In the genomic region with DNA sequence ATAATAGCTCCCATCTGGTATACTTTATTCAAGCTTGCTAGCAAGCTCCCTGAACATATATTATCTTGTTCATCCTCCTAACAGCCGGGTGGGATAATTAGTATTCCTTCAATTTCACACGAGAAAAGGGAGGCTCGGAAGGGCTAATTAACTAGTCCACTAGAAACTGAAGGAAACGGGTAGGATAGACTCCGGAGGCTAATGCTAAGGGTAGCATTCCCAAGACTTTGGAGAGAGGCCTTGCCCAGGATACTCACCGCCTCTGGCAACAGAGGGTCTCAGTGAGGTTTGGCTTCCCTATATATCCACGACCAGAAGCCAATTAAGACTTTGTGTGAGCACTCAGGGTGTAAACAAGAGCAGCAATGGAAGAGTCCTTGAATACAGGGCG, we compare ENCODE assay signal across 19 mouse cellular contexts. TPM values are rescaled to one million over a fixed set of nuclear protein-coding genes. Genes with fewer than 3 reads are reported as not detected.
A peak's percentile ranks its signal among the peaks of the same experiment; 100 is the strongest.
DNase-seq lines count a peak whose midpoint lies in the region; ATAC-seq and TF ChIP-seq lines count a peak whose summit lies in the region.
"Had no signal": no experiment of that assay in that cellular context is flagged by ENCODE, and none has a peak within 500 bp of the region (broad histone marks: within the 10 kb centered on the region; RNA-seq: fewer than 3 reads in every experiment).

No protein-coding gene starts in this region.

- no peak overlapping the region for H3K27ac ChIP-seq in heart, postnatal 0 days (ENCODE audit: low read depth)
- H3K27ac ChIP-seq in intestine, embryonic 15.5 days, result no peak overlapping the region

- WGBS in heart, postnatal 0 days, result 76% methylated on average over 8 of the region's 8 CpGs
- WGBS in intestine, embryonic 15.5 days, result 60% methylated on average over 8 of the region's 8 CpGs

- TF ChIP-seq CTCF in heart, postnatal 0 days (IDR thresholded peaks at IDR 0.05; ENCODE audit: low read depth), result no peak

- peaks cover 31% of the 10 kb centered on the region for H3K27me3 ChIP-seq in heart, postnatal 0 days (ENCODE audit: control insufficient read depth, insufficient read depth, low read length)
- peaks cover 34% of the 10 kb centered on the region for H3K27me3 ChIP-seq in intestine, embryonic 15.5 days (replicated peaks)

- DNase-seq in heart, postnatal 0 days (ENCODE audit: low spot score), result no peak
- DNase-seq in heart, adult 18-20 months, result no peak
- DNase-seq in retina, embryonic 14.5 days (ENCODE audit: low spot score), result peak; percentile 14
- DNase-seq in retina, postnatal 1 day, result no peak
- DNase-seq in frontal cortex, postnatal 10 days (ENCODE audit: low spot score in 2 of 2), result no peak
- DNase-seq in kidney, adult 18-20 months, result no peak
- DNase-seq: adrenal gland, postnatal 36 days; kidney, adult 11 months; liver, postnatal 0 days had no signal

- no peaks in the 10 kb centered on the region for H3K36me3 ChIP-seq in heart, postnatal 0 days (replicated peaks; ENCODE audit: control insufficient read depth, insufficient read depth, low read length)
- H3K36me3 ChIP-seq in intestine, embryonic 15.5 days, result no peaks in the 10 kb centered on the region
- H3K36me3 ChIP-seq: heart, embryonic 12.5 days had no signal

- no peak overlapping the region for H3K4me3 ChIP-seq in heart, postnatal 0 days (ENCODE audit: low read depth, low read length)
- H3K4me3 ChIP-seq in intestine, embryonic 15.5 days (replicated peaks), result no peak overlapping the region

- H3K4me1 ChIP-seq in heart, postnatal 0 days (ENCODE audit: control insufficient read depth, insufficient read depth), result peaks cover 13% of the 10 kb centered on the region
- peaks cover 22% of the 10 kb centered on the region for H3K4me1 ChIP-seq in intestine, embryonic 15.5 days (replicated peaks)

- H3K9ac ChIP-seq in heart, postnatal 0 days (replicated peaks; ENCODE audit: low read depth, low read length), result no peak overlapping the region
- H3K9ac ChIP-seq in intestine, embryonic 15.5 days, result no peak overlapping the region
- H3K9ac ChIP-seq: liver, postnatal 0 days had no signal

- TF ChIP-seq EP300 in heart, postnatal 0 days (IDR thresholded peaks at IDR 0.05; ENCODE audit: low read depth), result no peak

- ATAC-seq in heart, postnatal 0 days (ENCODE audit: insufficient read depth, low read depth), result no peak
- no peak for ATAC-seq in intestine, embryonic 15.5 days
- ATAC-seq in megakaryocyte-erythroid progenitor cell, adult 5-6 weeks (replicated peaks; ENCODE audit: low FRiP score, low TSS enrichment, poor library complexity, severe bottlenecking), result no peak
- ATAC-seq: liver, postnatal 0 days had no signal

- no peaks in the 10 kb centered on the region for H3K9me3 ChIP-seq in heart, postnatal 0 days (replicated peaks; ENCODE audit: control insufficient read depth, low read length)
- no peaks in the 10 kb centered on the region for H3K9me3 ChIP-seq in intestine, embryonic 15.5 days
- H3K9me3 ChIP-seq: heart, embryonic 12.5 days had no signal

- H3K4me2 ChIP-seq in heart, postnatal 0 days (ENCODE audit: low read depth, low read length), result 0 out of 2 replicates have a peak overlapping the region, but pooled peaks have one; percentile 95
- 0 out of 2 replicates have a peak overlapping the region, but pooled peaks have one; percentile 92 for H3K4me2 ChIP-seq in intestine, embryonic 15.5 days (replicated peaks)

RNA-seq across cellular contexts. Expression of gene Gm13889, which starts 0.8 kb away (rescaled TPM):
- 39.3 and 41.6 TPM in 2 replicates for total RNA-seq in heart, postnatal 0 days (2014; rRNA removed; ENCODE audit: low replicate concordance)
- 9.0 and 10.8 TPM in 2 replicates for polyA plus RNA-seq in heart, postnatal 0 days (2015; fragmentation: Nextera tagmentation; extraction: Ambion mirVana)
- total RNA-seq in heart, adult 18-20 months (2021), result 10 to 100 TPM in 1 of 2 experiments, 1 to 10 TPM in 1; 8.9 to 10.9 TPM
- 14.4 and 16.4 TPM in 2 replicates for polyA plus RNA-seq in intestine, embryonic 15.5 days (2015; fragmentation: Nextera tagmentation; extraction: Ambion mirVana)
- not detected in 2 replicates for total RNA-seq in megakaryocyte-erythroid progenitor cell, adult 5-6 weeks (2014; fragmentation: Nextera tagmentation)
- not detected in 2 replicates for total RNA-seq in megakaryocyte-erythroid progenitor cell, adult 5-6 weeks (2017)
- total RNA-seq: neutrophil, adult 5-6 weeks had no signal

RNA-seq across cellular contexts. Expression of gene Gm27027, which starts 38.4 kb away (rescaled TPM):
- not detected in 2 replicates for total RNA-seq in heart, postnatal 0 days (2014; rRNA removed; ENCODE audit: low replicate concordance)
- polyA plus RNA-seq in heart, postnatal 0 days (2015; fragmentation: Nextera tagmentation; extraction: Ambion mirVana), result not detected in 2 replicates
- total RNA-seq in heart, adult 18-20 months (2021), result not detected
- polyA plus RNA-seq in intestine, embryonic 15.5 days (2015; fragmentation: Nextera tagmentation; extraction: Ambion mirVana), result not detected in 2 replicates
- not detected in 2 replicates for total RNA-seq in megakaryocyte-erythroid progenitor cell, adult 5-6 weeks (2014; fragmentation: Nextera tagmentation)
- not detected in 2 replicates for total RNA-seq in megakaryocyte-erythroid progenitor cell, adult 5-6 weeks (2017)
- total RNA-seq: adrenal gland, postnatal 36 days; common myeloid progenitor, adult 5-6 weeks; ES-E14; gastrocnemius, adult 8-10 months; layer of hippocampus, postnatal 10 days; neutrophil, adult 5-6 weeks had no signal
- polyA plus RNA-seq: heart, embryonic 12.5 days; limb, embryonic 11.5 days; liver, postnatal 0 days; thymus, postnatal 0 days had no signal

RNA-seq across cellular contexts. Expression of gene Alkbh3, which starts 52.8 kb away (rescaled TPM):
- total RNA-seq in heart, postnatal 0 days (2014; rRNA removed; ENCODE audit: low replicate concordance), result 104 and 123 TPM in 2 replicates
- 86.9 and 96.8 TPM in 2 replicates for polyA plus RNA-seq in heart, postnatal 0 days (2015; fragmentation: Nextera tagmentation; extraction: Ambion mirVana)
- 10 to 100 TPM; 55.2 to 55.4 TPM for total RNA-seq in heart, adult 18-20 months (2021)
- 63.6 and 72.2 TPM in 2 replicates for polyA plus RNA-seq in intestine, embryonic 15.5 days (2015; fragmentation: Nextera tagmentation; extraction: Ambion mirVana)
- 86.0 and 122 TPM in 2 replicates for total RNA-seq in megakaryocyte-erythroid progenitor cell, adult 5-6 weeks (2014; fragmentation: Nextera tagmentation)
- total RNA-seq in megakaryocyte-erythroid progenitor cell, adult 5-6 weeks (2017), result 31.9 and 36.9 TPM in 2 replicates

Comparison
In these comparisons a context has a peak if more than half of its experiments do, and no peak if none do; other contexts are left out.
1. RNA of gene Gm13889, which starts 0.8 kb away (total RNA-seq): 39.3 to 41.6 TPM in heart, postnatal 0 days and 8.9 to 10.9 TPM in heart, adult 18-20 months; not detected in megakaryocyte-erythroid progenitor cell, adult 5-6 weeks; every median in the first group is over 4 times any median in the second.